ENCODE assay signal across 20 mouse cellular contexts in the genomic region with DNA sequence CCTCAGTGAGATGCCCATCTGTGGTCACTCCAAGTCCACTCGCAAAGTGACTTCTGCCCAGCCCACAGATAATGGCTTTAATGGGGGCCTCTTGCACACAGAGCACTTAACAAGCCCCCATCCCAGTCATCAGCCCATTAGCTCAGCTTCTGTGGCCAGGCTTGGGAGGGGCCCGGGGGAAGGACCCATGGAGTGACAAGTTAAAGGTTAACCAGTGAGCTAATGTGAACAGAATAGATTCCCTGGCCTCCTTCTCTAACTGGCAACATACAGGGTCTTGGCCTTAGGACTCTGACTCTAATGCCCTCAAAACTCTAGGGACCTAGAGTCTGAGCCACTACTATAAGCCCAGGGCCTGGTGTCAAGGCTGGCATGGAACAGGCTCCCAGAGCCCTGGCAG.
DNase-seq lines count a peak whose midpoint lies in the region; ATAC-seq and TF ChIP-seq lines count a peak whose summit lies in the region.
"Had no signal": no experiment of that assay in that cellular context is flagged by ENCODE, and none has a peak within 500 bp of the region (broad histone marks: within the 10 kb centered on the region; RNA-seq: fewer than 3 reads in every experiment).

No protein-coding gene starts in this region.

- no peak for TF ChIP-seq CTCF in liver, embryonic 14.5 days (IDR thresholded peaks at IDR 0.05; ENCODE audit: low read depth)

- no peak overlapping the region for H3K4me2 ChIP-seq in heart, embryonic 11.5 days
- no peak overlapping the region for H3K4me2 ChIP-seq in kidney, embryonic 16.5 days (replicated peaks; ENCODE audit: low read depth, low read length)
- H3K4me2 ChIP-seq in liver, embryonic 14.5 days (ENCODE audit: low read depth): no peak overlapping the region
- H3K4me2 ChIP-seq: forebrain, embryonic 13.5 days; hindbrain, embryonic 15.5 days; midbrain, embryonic 13.5 days; neural tube, embryonic 12.5 days had no signal

- H3K27me3 ChIP-seq in heart, embryonic 11.5 days (ENCODE audit: control insufficient read depth, insufficient read depth, low read length): no peaks in the 10 kb centered on the region
- H3K27me3 ChIP-seq in kidney, embryonic 16.5 days (ENCODE audit: insufficient read depth, low read length): no peaks in the 10 kb centered on the region
- no peaks in the 10 kb centered on the region for H3K27me3 ChIP-seq in liver, embryonic 14.5 days (ENCODE audit: control insufficient read depth, insufficient read depth, low read length)
- H3K27me3 ChIP-seq: forebrain, embryonic 13.5 days; neural tube, embryonic 12.5 days had no signal

- H3K4me1 ChIP-seq in heart, embryonic 11.5 days (ENCODE audit: control insufficient read depth, insufficient read depth, low read length): peaks cover 38% of the 10 kb centered on the region
- peaks cover 10% of the 10 kb centered on the region; the same call in 1 of the 2 replicates for H3K4me1 ChIP-seq in kidney, embryonic 16.5 days (ENCODE audit: insufficient read depth, low read length)
- peaks cover 0 to 13% of the 10 kb centered on the region in 2 experiments; a peak in 2 of 4 replicates for H3K4me1 ChIP-seq in liver, embryonic 14.5 days (replicated peaks; ENCODE audit: control insufficient read depth in 2 of 2, insufficient read depth in 2 of 2, low read length in 1 of 2)

- no peak for ATAC-seq in heart, embryonic 11.5 days (replicated peaks; ENCODE audit: insufficient number of reproducible peaks, low FRiP score, low TSS enrichment)
- peak; percentile 28; the same call in 1 of the 2 replicates for ATAC-seq in kidney, embryonic 16.5 days (ENCODE audit: low FRiP score, low TSS enrichment)
- peak; percentile 62; the same call in 1 of the 2 replicates for ATAC-seq in liver, embryonic 14.5 days (ENCODE audit: insufficient read depth)
- ATAC-seq: forebrain, embryonic 13.5 days had no signal

- peak overlapping the region; percentile 37; the same call in 1 of the 2 replicates for H3K27ac ChIP-seq in heart, embryonic 11.5 days (ENCODE audit: low read depth, low read length)
- H3K27ac ChIP-seq in kidney, embryonic 16.5 days (ENCODE audit: low read length): no peak overlapping the region
- no peak overlapping the region for H3K27ac ChIP-seq in liver, embryonic 14.5 days
- H3K27ac ChIP-seq: hindbrain, embryonic 15.5 days; midbrain, embryonic 13.5 days; neural tube, embryonic 12.5 days had no signal

- no peaks in the 10 kb centered on the region for H3K36me3 ChIP-seq in heart, embryonic 11.5 days (ENCODE audit: control insufficient read depth, insufficient read depth, low read length)
- H3K36me3 ChIP-seq in kidney, embryonic 16.5 days (ENCODE audit: insufficient read depth, low read length): no peaks in the 10 kb centered on the region
- no peaks in the 10 kb centered on the region for H3K36me3 ChIP-seq in liver, embryonic 14.5 days (replicated peaks; ENCODE audit: control insufficient read depth, insufficient read depth, low read depth)
- H3K36me3 ChIP-seq: hindbrain, embryonic 15.5 days; midbrain, embryonic 13.5 days; neural tube, embryonic 12.5 days had no signal

- no peak for DNase-seq in heart, adult 9 months (ENCODE audit: low spot score in 2 of 2)
- no peak for DNase-seq in kidney, postnatal 10 days
- DNase-seq in liver, embryonic 14.5 days (ENCODE audit: low read depth in 3 of 3, low spot score in 3 of 3): no peak
- DNase-seq in gastrocnemius, adult 18-20 months (ENCODE audit: low spot score): no peak
- DNase-seq in urinary bladder, postnatal 4 days (ENCODE audit: low spot score in 2 of 2): no peak
- DNase-seq: adrenal gland, postnatal 25 days; cerebellum, adult 11 months; cerebellum, postnatal 10 days; embryo, embryonic 11 days; heart, postnatal 36 days; kidney, adult 11 months; left cerebral cortex, postnatal 4 days; lung, postnatal 10 days; thymus, postnatal 14 days had no signal

- H3K4me3 ChIP-seq in heart, embryonic 11.5 days (ENCODE audit: low read depth, low read length): no peak overlapping the region
- H3K4me3 ChIP-seq in kidney, embryonic 16.5 days (ENCODE audit: low read length): no peak overlapping the region
- no peak overlapping the region for H3K4me3 ChIP-seq in liver, embryonic 14.5 days (ENCODE audit: insufficient read depth in 1 of 2, low read depth in 2 of 2, low read length in 2 of 2)
- H3K4me3 ChIP-seq: forebrain, embryonic 13.5 days; hindbrain, embryonic 15.5 days; midbrain, embryonic 13.5 days; neural tube, embryonic 12.5 days had no signal

- TF ChIP-seq EP300 in liver, embryonic 14.5 days (IDR thresholded peaks at IDR 0.05; ENCODE audit: low read depth): no peak

- H3K9me3 ChIP-seq in heart, embryonic 11.5 days (replicated peaks; ENCODE audit: control insufficient read depth, low read length): no peaks in the 10 kb centered on the region
- no peaks in the 10 kb centered on the region for H3K9me3 ChIP-seq in kidney, embryonic 16.5 days (ENCODE audit: low read length)
- H3K9me3 ChIP-seq in liver, embryonic 14.5 days (ENCODE audit: control insufficient read depth, low read length): no peaks in the 10 kb centered on the region
- H3K9me3 ChIP-seq: forebrain, embryonic 13.5 days; hindbrain, embryonic 15.5 days; midbrain, embryonic 13.5 days; neural tube, embryonic 12.5 days had no signal

- WGBS in heart, embryonic 11.5 days (ENCODE audit: insufficient replicate concordance): 45% methylated on average over 2 of the region's 2 CpGs
- WGBS in kidney, embryonic 16.5 days: 38% methylated on average over 2 of the region's 2 CpGs
- WGBS in liver, embryonic 14.5 days (ENCODE audit: insufficient replicate concordance): 49% methylated on average over 2 of the region's 2 CpGs

- no peak overlapping the region for H3K9ac ChIP-seq in heart, embryonic 11.5 days (ENCODE audit: low read depth, low read length)
- H3K9ac ChIP-seq in kidney, embryonic 16.5 days (replicated peaks; ENCODE audit: low read length): no peak overlapping the region
- H3K9ac ChIP-seq in liver, embryonic 14.5 days (replicated peaks): no peak overlapping the region
- H3K9ac ChIP-seq: forebrain, embryonic 13.5 days; hindbrain, embryonic 15.5 days; midbrain, embryonic 13.5 days; neural tube, embryonic 12.5 days had no signal
